Mouse (Mus musculus): Measurements from ENCODE around the gene Ptpro. TPM values are rescaled to one million over a fixed set of nuclear protein-coding genes. Genes with fewer than 3 reads are reported as not detected.

Ptpro gene
- total RNA-seq, 2 experiments from 2014 or later, result 2.6 to 2.8 TPM

- intact Hi-C loops (cut with DNase I), result no loop called here
- DNase-seq, result no peak
These were observed 241.4 kb downstream of the Ptpro start for GRCm38 (mm10) chr6:137493211-137494135.

DNA sequence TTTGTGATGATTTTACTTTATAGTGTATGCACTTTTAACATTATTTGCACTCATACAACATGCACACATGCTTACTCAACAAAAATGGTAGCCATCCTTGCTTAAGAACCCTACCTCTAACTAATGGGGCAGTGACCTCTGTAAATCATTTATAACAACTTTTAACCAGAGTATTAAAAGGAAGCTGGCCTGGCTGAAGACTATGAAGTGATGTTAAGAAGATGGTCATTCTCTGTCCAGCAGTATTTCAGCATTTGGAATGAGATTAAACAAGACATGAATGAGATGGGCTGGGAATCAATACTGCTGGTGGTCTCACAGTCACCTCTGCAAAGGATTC, 242.0 kb downstream of the Ptpro start:
- intact Hi-C loops (cut with DNase I), result no loop called here

GRCm38 (mm10) chr6:137494801-137495200, 242.7 kb downstream of the Ptpro start:
- intact Hi-C loops (cut with DNase I), result no loop called here
- DNase-seq, result no peak

More for the DNA sequence above, 242.0 kb downstream of the Ptpro start:
- DNase-seq, result no peak

GRCm38 (mm10) chr6:137495233-137495632, 243.1 kb downstream of the Ptpro start:
- no peak for DNase-seq
- intact Hi-C loops (cut with DNase I), result no loop called here

GRCm38 (mm10) chr6:137496562-137496961, 244.4 kb downstream of the Ptpro start:
- intact Hi-C loops (cut with DNase I), result no loop called here
- no peak for DNase-seq

- intact Hi-C loops (cut with DNase I), result no loop called here
- DNase-seq, result no peak
These were observed 245.2 kb downstream of the Ptpro start for GRCm38 (mm10) chr6:137497208-137497835.

- peak in 1 of 2 experiments; percentile 36 for DNase-seq
- intact Hi-C loops (cut with DNase I), result no loop called here
These were observed 246.7 kb downstream of the Ptpro start for GRCm38 (mm10) chr6:137498781-137499180.

GRCm38 (mm10) chr6:137503009-137503408, 250.9 kb downstream of the Ptpro start:
- intact Hi-C loops (cut with DNase I), result no loop called here
- no peak for DNase-seq

- intact Hi-C loops (cut with DNase I), result no loop called here
- no peak for DNase-seq
These were observed 251.3 kb downstream of the Ptpro start for GRCm38 (mm10) chr6:137503462-137503861.

- no peak for DNase-seq
- intact Hi-C loops (cut with DNase I), result no loop called here
These were observed 251.9 kb downstream of the Ptpro start for GRCm38 (mm10) chr6:137504052-137504451.

GRCm38 (mm10) chr6:137505555-137506227, 253.6 kb downstream of the Ptpro start:
- no peak for DNase-seq
- intact Hi-C loops (cut with DNase I), result no loop called here

DNA sequence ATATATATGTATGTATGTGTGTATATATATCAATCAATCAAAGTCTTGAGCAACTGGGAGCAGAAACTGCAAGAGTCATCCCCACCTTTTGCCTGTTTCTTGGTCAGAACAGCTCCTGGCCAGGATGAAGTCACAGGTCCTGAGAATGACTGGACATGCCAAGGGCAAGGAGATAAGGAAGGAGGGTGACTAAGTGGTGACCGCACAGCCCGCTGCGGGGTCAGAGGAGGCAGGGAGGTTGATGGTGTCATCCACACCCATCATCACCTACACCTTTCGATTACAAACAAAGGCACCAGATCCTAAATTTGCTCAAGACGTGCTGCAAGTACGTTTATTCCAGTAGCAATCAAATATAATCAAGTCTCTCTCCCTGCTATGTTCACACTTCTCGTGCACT, 254.4 kb downstream of the Ptpro start:
- intact Hi-C loops (cut with DNase I), result no loop called here
- DNase-seq, result no peak

- no peak for DNase-seq
- intact Hi-C loops (cut with DNase I), result no loop called here
These were observed 256.8 kb downstream of the Ptpro start for GRCm38 (mm10) chr6:137508936-137509335.

- intact Hi-C loops (cut with DNase I), result no loop called here
- no peak for DNase-seq
These were observed 257.4 kb downstream of the Ptpro start for GRCm38 (mm10) chr6:137509341-137510045.

DNA sequence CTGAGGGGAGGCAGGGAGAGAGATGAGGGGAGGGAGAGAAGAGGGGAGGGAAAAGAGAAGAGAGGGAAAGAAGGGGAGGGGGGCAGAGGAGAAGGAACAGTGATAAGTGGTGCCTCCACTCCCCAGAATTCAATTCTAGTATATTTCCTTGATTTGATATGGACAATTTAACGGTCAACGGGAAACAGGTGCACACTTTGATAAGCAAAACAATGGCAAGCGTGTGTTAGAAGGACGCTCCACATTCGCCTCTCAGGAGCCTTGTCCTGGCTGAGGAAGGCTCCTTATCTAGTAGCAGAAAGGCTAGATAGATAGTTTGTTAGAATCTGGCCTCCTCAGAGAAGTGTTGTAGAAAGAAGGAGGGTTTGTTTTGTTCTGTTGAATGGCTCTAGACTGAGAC, 260.6 kb downstream of the Ptpro start:
- DNase-seq, result no peak
- intact Hi-C loops (cut with DNase I), result no loop called here

Other genes starting within 250 kb of the Ptpro start
- 1 to 10 TPM; 7.4 to 7.5 TPM for gene Rerg, start 81.8 kb upstream of the Ptpro start, total RNA-seq (2021)